Mouse (Mus musculus): ENCODE results near the gene Gcsam.

Gcsam gene

GRCm38 (mm10) chr16:45643944-45644343 is 33.8 kb downstream of the Gcsam start:
- in situ Hi-C loops (cut with MboI, MseI), result loop anchor here (25.0 kb wide), 1 partner anchor 432 kb away; the partner anchor contains the start of gene Btla

DNA sequence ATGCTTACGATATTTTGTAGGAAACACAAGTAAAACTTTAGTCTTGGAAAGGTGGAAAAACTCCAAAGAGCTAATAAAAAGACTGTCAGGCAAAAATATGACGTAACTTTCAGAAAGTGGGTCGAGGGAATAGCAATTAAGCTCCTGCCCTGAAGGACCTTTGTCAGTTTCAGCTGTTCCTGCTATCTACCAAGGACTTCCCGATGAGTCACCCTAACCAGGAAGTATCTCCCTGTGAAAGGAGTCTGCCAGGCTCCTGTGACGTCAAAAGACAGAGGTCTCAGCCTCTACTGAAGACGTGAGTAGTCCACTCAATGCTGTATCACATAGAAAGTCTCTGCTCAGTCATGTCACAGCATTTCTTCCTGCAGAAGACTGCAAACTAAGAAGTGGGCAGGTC is 34.2 kb downstream of the Gcsam start:
- in situ Hi-C loops (cut with MboI, MseI), result loop anchor here (25.0 kb wide), 1 partner anchor 432 kb away; the partner anchor contains the start of gene Btla

DNA sequence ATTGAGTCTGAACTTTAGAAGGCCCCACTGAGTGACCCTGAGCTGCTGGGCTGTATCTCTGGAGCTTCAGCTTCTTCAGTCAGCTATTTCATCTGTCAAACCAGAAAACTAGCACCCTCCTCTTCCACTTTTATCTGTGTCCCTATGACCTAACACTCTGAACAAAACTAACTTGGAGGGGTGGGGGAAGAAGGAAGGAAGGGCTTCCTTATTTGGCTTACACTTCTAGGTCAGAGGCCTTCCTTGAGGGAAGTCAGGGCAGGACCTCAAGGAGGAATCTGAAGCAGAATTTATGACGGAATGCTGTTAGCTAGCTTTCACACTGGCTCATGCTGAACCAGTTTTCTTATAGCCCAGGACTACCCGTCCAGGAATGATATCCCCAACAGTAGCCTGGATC is 41.3 kb downstream of the Gcsam start:
- in situ Hi-C loops (cut with MboI, MseI), result no loop called here

- in situ Hi-C loops (cut with MboI, MseI), result no loop called here
These were observed 43.1 kb downstream of the Gcsam start for GRCm38 (mm10) chr16:45653009-45653933.

DNA sequence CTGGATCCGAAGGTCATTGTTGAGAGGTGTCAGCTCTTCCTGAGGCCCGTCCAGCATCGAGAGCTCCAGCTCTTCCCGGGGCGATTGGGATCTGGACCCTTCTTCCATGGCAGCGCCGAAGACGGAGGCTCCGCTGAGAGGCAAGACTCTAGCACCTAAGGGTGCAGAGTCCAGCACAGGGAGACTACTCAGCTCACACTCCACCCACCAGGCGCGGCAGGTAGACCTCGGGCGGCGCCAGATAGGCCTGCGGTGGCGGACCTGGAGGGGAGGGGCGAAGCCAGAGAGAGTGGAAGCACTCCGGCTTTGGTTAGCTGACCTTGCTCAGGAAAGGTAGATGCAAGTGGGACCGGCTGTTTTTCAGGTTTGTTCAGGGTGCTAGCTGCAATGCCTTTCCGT is 43.8 kb downstream of the Gcsam start, which contains the start of gene BC016579:
BC016579 (minus strand) TSS at position 135 of the 399 bp plus-strand sequence.
- in situ Hi-C loops (cut with MboI, MseI), result no loop called here

DNA sequence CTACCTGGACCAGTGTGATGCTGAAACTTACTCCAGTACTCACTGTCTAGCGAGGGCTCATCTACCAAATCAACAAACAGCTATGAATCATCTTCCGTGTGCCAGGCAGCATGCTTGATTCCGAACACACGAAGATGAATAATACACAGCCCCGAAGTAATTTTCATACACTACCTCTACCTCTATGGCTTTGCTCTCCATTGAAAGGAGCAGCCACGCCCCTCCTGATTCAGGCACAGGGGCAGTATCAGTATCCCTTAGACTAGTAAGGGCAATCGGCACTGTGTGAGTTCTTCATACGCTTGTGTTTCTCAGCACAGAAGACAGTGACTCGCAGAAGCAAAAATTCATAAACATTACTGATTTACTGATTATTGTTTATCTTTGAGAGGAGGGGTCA is 44.3 kb downstream of the Gcsam start:
- in situ Hi-C loops (cut with MboI, MseI), result no loop called here

GRCm38 (mm10) chr16:45657574-45658159 is 47.5 kb downstream of the Gcsam start:
- in situ Hi-C loops (cut with MboI, MseI), result no loop called here

- in situ Hi-C loops (cut with MboI, MseI), result no loop called here
These were observed 48.1 kb downstream of the Gcsam start for GRCm38 (mm10) chr16:45658248-45658647.

GRCm38 (mm10) chr16:45659596-45659995 is 49.4 kb downstream of the Gcsam start:
- in situ Hi-C loops (cut with MboI, MseI), result no loop called here

DNA sequence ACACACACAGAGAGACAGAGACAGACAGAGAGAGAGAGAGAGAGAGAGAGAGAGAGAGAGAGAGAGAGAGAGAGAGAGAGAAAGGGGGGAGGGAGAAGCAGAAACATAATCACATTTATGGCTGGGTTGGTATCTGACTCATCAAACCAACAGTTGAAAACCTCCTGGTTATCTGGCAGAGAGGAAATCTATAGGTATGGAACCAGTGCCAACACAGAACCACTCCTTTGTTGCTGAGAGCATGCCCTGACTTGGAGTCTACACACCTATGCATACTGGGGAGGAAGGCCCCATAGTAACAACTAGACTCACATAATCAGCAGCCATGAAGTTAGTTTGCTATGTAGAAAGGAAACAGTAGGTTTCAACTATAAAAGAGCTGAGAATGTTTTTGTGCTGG is 52.2 kb downstream of the Gcsam start:
- in situ Hi-C loops (cut with MboI, MseI), result no loop called here

GRCm38 (mm10) chr16:45666136-45666535 is 56.0 kb downstream of the Gcsam start:
- in situ Hi-C loops (cut with MboI, MseI), result no loop called here

GRCm38 (mm10) chr16:45668178-45668577 is 58.0 kb downstream of the Gcsam start:
- in situ Hi-C loops (cut with MboI, MseI), result no loop called here

- in situ Hi-C loops (cut with MboI, MseI), result loop anchor here (5.0 kb wide), 1 partner anchor 88 kb away; no protein-coding TSS in a partner anchor
These were observed 59.8 kb downstream of the Gcsam start for GRCm38 (mm10) chr16:45670005-45670404.

Measured in T-helper 2 cell (primary cell).